Mouse (Mus musculus): ENCODE data around the gene Anxa10. TPM values are rescaled to one million over a fixed set of nuclear protein-coding genes. Genes with fewer than 3 reads are reported as not detected.

Gene Anxa10
- not detected in 2 replicates for polyA plus RNA-seq (2015; fragmentation: Nextera tagmentation; extraction: Ambion mirVana)

- H3K27me3 ChIP-seq: no peaks in the 10 kb centered on the region
- H3K4me1 ChIP-seq: no peaks in the 10 kb centered on the region
- H3K4me2 ChIP-seq (replicated peaks): no peak within 1 kb of the TSS
- H3K9me3 ChIP-seq: no peaks in the 10 kb centered on the region
- WGBS: 82% methylated on average over 2 of the region's 2 CpGs
- no peaks in the 10 kb centered on the region for H3K36me3 ChIP-seq
- H3K9ac ChIP-seq: no peak within 1 kb of the TSS
- H3K27ac ChIP-seq: no peak within 1 kb of the TSS
- ATAC-seq (ENCODE audit: low FRiP score, low read depth): no peak
- no peak within 1 kb of the TSS for H3K4me3 ChIP-seq
These were observed at the start of gene Anxa10 for GRCm38 (mm10) chr8:62123098-62123497. Gene Anxa10 (minus strand): TSS chr8:62123150.

- Histone ChIP-seq H3K27me3 (no peaks in the 10 kb centered on the region), H3K4me1 (no peaks in the 10 kb centered on the region), H3K4me2 (replicated peaks) (no peak overlapping the region), H3K9ac (no peak overlapping the region), H3K27ac (no peak overlapping the region), H3K9me3 (no peaks in the 10 kb centered on the region), H3K36me3 (no peaks in the 10 kb centered on the region), H3K4me3 (no peak overlapping the region)
- 83% methylated on average over 3 of the region's 3 CpGs for WGBS
- no peak for ATAC-seq (ENCODE audit: low FRiP score, low read depth)
These were observed 9.9 kb upstream of the Anxa10 start for GRCm38 (mm10) chr8:62132662-62133366.

DNA sequence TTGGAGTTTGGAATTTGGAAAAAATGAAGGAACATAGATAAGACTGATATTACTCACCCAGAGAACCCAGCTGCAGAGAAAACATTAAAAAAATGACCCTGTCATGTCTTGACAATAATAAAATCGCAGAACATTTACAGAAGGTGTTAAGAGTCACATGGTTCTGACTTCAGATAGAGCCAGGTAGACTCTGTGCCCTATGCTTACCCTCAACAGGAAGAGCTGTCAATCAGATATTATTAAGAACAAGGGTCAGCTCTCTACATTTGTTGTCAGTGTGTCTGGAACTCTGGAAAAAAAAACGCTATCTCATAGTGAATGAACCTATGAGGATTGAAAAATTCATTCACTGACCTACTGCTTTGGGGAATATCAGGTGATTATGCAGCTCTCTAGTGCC, 25.7 kb downstream of the Anxa10 start:
- Histone ChIP-seq H3K9ac (no peak overlapping the region), H3K4me3 (no peak overlapping the region), H3K27ac (no peak overlapping the region), H3K9me3 (no peaks in the 10 kb centered on the region), H3K36me3 (no peaks in the 10 kb centered on the region), H3K27me3 (no peaks in the 10 kb centered on the region), H3K4me2 (replicated peaks) (no peak overlapping the region), H3K4me1 (no peaks in the 10 kb centered on the region)
- 91% methylated on average over 2 of the region's 2 CpGs for WGBS
- ATAC-seq (ENCODE audit: low FRiP score, low read depth): no peak

DNA sequence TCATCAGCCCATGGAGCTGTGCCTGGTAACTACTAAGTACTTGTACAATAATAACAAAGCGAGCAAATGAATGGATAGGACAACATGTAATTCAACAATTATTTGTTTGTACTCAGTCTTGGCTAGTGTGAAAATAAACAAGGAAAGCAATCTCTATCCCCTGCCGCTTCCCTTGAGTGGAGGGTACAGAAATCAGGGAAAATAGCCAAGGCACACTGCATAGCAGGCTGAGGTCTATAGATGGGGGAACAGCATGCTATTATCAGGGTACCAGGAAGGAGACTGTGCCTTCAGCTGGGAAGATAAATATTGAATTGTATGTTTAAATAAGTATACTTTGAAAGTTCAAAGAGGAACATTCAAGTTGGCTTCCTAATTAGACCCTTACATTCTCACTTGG, 41.1 kb downstream of the Anxa10 start:
- ATAC-seq (ENCODE audit: low FRiP score, low read depth): no peak
- no peaks in the 10 kb centered on the region for H3K9me3 ChIP-seq
- WGBS: 86% methylated on average over 2 of the region's 2 CpGs
- H3K27ac ChIP-seq: no peak overlapping the region
- H3K4me1 ChIP-seq: no peaks in the 10 kb centered on the region
- no peak overlapping the region for H3K4me3 ChIP-seq
- H3K36me3 ChIP-seq: no peaks in the 10 kb centered on the region
- no peaks in the 10 kb centered on the region for H3K27me3 ChIP-seq
- no peak overlapping the region for H3K4me2 ChIP-seq (replicated peaks)
- no peak overlapping the region for H3K9ac ChIP-seq

DNA sequence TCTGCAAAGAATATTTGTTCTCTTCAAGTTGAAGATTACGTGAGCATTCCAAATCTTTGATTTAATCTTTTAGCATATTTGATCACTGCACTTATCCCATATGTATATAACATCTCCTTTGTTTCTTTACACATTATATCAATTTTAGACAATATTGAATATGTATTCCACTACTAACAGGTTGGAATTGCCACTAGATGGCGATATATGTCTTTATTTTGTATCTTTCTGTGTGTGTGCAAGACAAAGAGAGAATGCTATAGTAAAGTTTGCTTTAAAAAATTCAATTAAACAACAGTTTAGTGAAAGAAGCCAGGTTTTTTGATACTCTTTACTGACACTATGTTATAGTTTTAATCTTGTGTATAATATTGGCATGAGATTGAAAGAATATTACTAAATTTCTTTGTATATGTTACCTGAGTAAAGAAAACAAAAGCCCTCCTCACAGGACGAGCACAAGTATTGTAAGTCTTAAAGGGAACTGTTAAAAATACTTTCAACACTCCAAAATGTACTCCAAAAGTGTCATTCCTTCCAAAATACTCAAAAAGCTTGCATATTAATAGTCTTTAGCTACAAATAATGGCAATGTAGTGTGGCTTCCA, 42.7 kb downstream of the Anxa10 start:
- H3K9me3 ChIP-seq: no peaks in the 10 kb centered on the region
- no peak for ATAC-seq (ENCODE audit: low FRiP score, low read depth)
- H3K27me3 ChIP-seq: no peaks in the 10 kb centered on the region
- no peak overlapping the region for H3K9ac ChIP-seq
- no peak overlapping the region for H3K27ac ChIP-seq
- H3K4me1 ChIP-seq: no peaks in the 10 kb centered on the region
- no peaks in the 10 kb centered on the region for H3K36me3 ChIP-seq
- no peak overlapping the region for H3K4me2 ChIP-seq (replicated peaks)
- WGBS: 51% methylated on average over 3 of the region's 3 CpGs
- H3K4me3 ChIP-seq: no peak overlapping the region

DNA sequence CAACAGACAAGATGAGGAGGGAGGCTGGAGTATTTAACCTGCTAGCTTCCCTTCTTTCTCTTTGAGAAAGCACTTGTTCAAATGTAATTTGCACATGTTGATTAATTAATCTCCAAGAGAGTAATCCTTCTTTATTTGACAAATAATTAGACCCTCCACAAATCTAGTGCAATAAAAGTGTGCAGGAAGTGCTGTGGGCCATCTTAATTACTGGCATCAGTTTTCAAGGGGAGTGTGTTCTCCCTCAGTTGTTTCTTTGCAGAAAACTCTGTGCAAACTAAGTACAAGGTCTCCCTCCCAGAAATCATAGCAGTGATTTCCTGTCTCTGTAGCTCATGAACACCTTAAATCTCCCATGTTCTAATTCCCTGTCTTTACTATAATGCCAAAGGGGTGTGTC, 54.6 kb downstream of the Anxa10 start:
- Histone ChIP-seq H3K27ac (no peak overlapping the region), H3K9me3 (no peaks in the 10 kb centered on the region), H3K4me1 (no peaks in the 10 kb centered on the region), H3K9ac (no peak overlapping the region), H3K4me3 (no peak overlapping the region), H3K36me3 (no peaks in the 10 kb centered on the region), H3K27me3 (no peaks in the 10 kb centered on the region), H3K4me2 (replicated peaks) (no peak overlapping the region)
- ATAC-seq (ENCODE audit: low FRiP score, low read depth): no peak

GRCm38 (mm10) chr8:62060357-62060756, 62.6 kb downstream of the Anxa10 start:
- Histone ChIP-seq H3K4me3 (no peak overlapping the region), H3K27me3 (no peaks in the 10 kb centered on the region), H3K36me3 (no peaks in the 10 kb centered on the region), H3K27ac (no peak overlapping the region), H3K4me2 (replicated peaks) (no peak overlapping the region), H3K4me1 (no peaks in the 10 kb centered on the region), H3K9ac (no peak overlapping the region), H3K9me3 (no peaks in the 10 kb centered on the region)
- no peak for ATAC-seq (ENCODE audit: low FRiP score, low read depth)

GRCm38 (mm10) chr8:62046809-62047208, 76.1 kb downstream of the Anxa10 start:
- Histone ChIP-seq H3K9me3 (peaks cover 4% of the 10 kb centered on the region; the same call in 1 of the 2 replicates), H3K27me3 (no peaks in the 10 kb centered on the region), H3K9ac (no peak overlapping the region), H3K4me2 (replicated peaks) (no peak overlapping the region), H3K36me3 (no peaks in the 10 kb centered on the region), H3K4me1 (no peaks in the 10 kb centered on the region), H3K27ac (no peak overlapping the region), H3K4me3 (no peak overlapping the region)
- ATAC-seq (ENCODE audit: low FRiP score, low read depth): no peak
- WGBS: 38% methylated on average over 2 of the region's 2 CpGs

GRCm38 (mm10) chr8:62034351-62034750, 88.6 kb downstream of the Anxa10 start:
- 75% methylated on average over 3 of the region's 3 CpGs for WGBS
- Histone ChIP-seq H3K27me3 (no peaks in the 10 kb centered on the region), H3K4me1 (no peaks in the 10 kb centered on the region), H3K9ac (no peak overlapping the region), H3K4me3 (no peak overlapping the region), H3K27ac (no peak overlapping the region), H3K9me3 (no peaks in the 10 kb centered on the region), H3K36me3 (no peaks in the 10 kb centered on the region), H3K4me2 (replicated peaks) (no peak overlapping the region)
- ATAC-seq (ENCODE audit: low FRiP score, low read depth): no peak

GRCm38 (mm10) chr8:62014582-62014981, 108.4 kb downstream of the Anxa10 start:
- H3K4me3 ChIP-seq: no peak overlapping the region
- no peak overlapping the region for H3K9ac ChIP-seq
- H3K9me3 ChIP-seq: no peaks in the 10 kb centered on the region; the same call in 1 of the 2 replicates
- H3K36me3 ChIP-seq: no peaks in the 10 kb centered on the region
- no peak overlapping the region for H3K4me2 ChIP-seq (replicated peaks)
- no peak overlapping the region for H3K27ac ChIP-seq
- 87% methylated on average over 4 of the region's 4 CpGs for WGBS
- no peaks in the 10 kb centered on the region for H3K27me3 ChIP-seq
- no peaks in the 10 kb centered on the region for H3K4me1 ChIP-seq
- no peak for ATAC-seq (ENCODE audit: low FRiP score, low read depth)

- Histone ChIP-seq H3K4me3 (no peak overlapping the region), H3K27ac (no peak overlapping the region), H3K27me3 (no peaks in the 10 kb centered on the region), H3K9me3 (peaks cover 2% of the 10 kb centered on the region), H3K4me2 (replicated peaks) (no peak overlapping the region), H3K4me1 (no peaks in the 10 kb centered on the region), H3K9ac (no peak overlapping the region), H3K36me3 (no peaks in the 10 kb centered on the region)
- no peak for ATAC-seq (ENCODE audit: low FRiP score, low read depth)
- 90% methylated on average over 4 of the region's 4 CpGs for WGBS
These were observed 108.8 kb downstream of the Anxa10 start for GRCm38 (mm10) chr8:62014166-62014565.
